Mouse (Mus musculus) thymus, postnatal 25 days (tissue): ENCODE results near the gene Rab11fip3.

Experiments used
- DNase-seq: peaks from one replicate; pipeline ENCODE4 v3.0.0; 2022

Rab11fip3 gene

GRCm38 (mm10) chr17:25951803-25952623 lies 117.3 kb downstream of the Rab11fip3 start, which contains the start of gene A930017K11Rik:
Gene A930017K11Rik, minus strand, starts transcription at chr17:25952565.
- no peak for DNase-seq

GRCm38 (mm10) chr17:25951225-25951802 lies 118.0 kb downstream of the Rab11fip3 start:
- no peak for DNase-seq

DNA sequence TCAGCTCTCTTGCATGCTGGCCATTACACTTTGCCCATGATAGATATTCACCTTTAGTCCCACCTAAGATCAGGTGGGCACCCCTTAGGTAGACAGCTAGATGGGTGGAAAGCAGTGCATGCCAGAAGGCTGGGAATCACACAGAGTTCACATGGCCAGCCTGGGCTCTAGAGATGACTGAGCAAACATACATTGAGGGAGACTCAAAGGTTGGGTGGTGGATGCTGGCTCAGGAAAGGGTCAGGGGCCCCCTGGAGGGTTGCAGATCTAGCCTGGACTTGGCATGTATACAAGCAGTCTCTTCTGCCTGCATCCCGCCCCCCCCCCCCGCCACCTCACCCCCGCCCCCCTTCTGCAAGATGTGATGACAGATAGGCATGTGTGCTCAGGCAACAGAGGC lies 118.6 kb downstream of the Rab11fip3 start:
- DNase-seq: no peak

GRCm38 (mm10) chr17:25949981-25950380 lies 119.4 kb downstream of the Rab11fip3 start:
- DNase-seq: no peak

DNA sequence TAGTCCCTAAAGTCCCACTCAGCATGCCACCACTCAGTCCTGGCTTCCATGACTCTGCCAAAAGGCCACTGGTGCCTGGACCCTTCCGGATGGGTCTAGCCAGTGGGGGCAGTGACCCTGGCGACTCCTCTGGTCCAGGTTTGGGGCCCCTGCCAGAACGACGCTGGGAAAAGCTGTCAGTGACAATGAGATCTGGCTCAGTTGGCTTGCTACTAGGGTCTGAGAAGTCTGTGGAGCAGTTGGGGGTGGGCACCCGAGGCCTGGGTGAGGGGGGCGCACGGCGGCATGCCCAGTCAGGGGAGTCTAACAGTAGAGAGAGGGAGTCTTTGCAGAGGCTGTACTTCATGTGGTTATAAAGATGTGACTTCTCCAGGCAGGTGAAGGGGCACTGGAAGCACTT lies 121.3 kb downstream of the Rab11fip3 start:
- DNase-seq: no peak

GRCm38 (mm10) chr17:25947576-25947975 lies 121.8 kb downstream of the Rab11fip3 start:
- DNase-seq: no peak

DNA sequence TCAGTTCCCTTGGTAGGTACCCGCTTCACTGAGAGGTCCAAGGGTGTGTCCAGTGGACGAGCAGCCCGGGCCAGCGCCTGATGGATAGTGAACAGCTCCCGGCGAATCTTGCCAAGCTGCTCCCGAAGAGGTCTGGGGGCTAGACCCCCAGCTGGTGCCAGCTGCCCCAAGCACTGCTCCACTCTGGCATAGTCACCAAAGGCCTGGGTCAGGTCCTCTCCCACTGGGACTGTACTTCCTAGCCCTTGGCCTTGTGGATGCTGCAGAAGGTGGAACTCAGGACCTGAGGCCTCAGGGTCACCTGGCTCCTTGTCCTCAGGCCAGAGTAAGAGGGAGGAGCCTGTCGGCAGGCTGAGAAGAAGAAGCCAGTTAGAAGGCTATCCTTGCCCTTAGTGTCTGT lies 122.5 kb downstream of the Rab11fip3 start:
- DNase-seq: no peak

GRCm38 (mm10) chr17:25946349-25946748 lies 123.0 kb downstream of the Rab11fip3 start:
- DNase-seq: no peak

DNA sequence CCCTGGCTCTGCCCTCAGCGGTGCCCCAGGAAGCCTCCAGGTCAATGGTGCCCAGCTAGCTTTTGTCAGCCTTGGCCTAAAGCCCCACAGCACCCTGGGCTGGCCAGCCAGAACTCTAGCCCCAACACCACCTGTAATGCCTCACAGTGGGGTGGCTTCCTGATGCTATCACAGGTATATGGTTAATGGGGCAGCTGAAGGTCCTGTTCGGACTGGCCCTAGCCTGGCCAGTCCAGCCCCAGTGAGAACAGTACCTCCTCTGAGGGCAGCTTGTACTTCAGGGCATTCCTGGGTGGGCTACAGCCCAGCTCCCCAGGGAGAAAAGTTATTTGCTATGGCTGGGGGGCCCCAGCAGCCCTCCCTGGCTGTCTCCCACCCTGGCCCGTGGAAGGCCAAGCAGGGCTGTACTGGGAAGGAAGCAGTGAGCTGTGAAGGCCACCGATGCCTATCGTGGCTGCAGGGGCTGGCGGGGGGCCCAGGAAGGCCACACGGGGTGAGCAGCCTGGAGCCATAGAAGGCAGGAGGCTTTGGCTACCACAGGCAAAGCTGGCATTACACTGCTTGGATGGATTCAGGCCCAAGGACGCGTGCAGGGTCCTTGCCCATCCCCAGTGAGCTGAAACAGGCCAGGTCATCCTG lies 123.7 kb downstream of the Rab11fip3 start:
- DNase-seq: no peak

DNA sequence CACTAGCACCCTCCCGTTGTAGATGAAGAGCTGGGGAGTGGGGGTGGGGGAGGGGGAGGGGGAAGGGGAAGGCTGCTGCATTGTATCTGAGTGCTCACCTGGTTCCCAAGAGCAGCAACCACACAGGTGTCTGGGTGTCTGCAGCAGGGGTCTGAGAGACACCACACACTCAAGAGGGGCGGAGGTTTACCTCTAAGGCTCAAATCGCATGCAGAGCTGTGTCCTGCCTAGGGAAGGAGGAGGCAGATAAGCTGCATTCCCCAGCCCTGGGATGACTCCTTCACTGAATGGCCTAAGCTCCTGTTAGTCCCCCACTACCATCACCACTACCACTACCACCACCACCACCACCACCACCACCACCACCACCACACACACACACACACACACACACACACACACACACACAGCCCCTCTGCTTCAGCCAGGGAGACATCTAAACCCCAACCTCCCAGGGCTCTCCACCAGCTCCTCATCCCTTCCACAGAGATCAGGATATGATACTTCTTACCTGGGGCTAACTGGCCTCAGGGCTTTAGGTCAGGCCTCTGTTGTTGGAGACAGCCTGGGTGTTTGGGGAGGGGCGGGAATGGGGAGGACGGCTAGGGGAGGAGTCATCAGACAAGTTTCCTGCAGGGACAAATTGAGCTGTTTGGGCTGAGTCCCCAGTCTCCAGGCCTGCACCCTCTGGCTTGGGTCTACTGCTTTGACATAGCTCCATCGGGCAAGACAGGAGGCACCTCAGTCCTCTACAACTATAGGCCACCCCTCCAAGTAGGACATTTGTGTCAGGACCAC lies 124.8 kb downstream of the Rab11fip3 start, which contains the start of the genes Pigq and Nhlrc4:
TSS of gene Pigq (minus strand) at position 571 of the 798 bp plus-strand sequence.
TSS of gene Nhlrc4 (minus strand) at position 596 of the 798 bp plus-strand sequence.
- DNase-seq: no peak

DNA sequence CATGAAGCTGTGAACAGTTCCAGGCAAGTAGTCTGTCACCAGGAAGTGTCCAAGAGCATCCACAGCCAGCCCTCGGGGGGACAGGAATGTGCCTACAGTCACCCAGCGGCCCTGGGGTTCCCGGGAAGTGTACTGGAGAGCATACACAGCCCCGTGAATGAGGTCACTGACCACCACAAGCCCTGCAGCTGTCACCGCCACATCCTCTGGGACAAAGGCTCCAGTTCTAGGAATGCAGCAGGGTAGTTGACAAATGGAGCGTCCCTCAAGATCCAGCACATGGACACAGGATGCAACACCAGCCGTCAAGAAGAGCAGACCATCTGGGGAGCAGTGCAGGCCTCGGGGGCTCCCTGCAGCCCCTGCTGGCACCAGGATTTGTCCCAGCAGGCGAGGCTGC lies 125.6 kb downstream of the Rab11fip3 start:
- DNase-seq: no peak

DNA sequence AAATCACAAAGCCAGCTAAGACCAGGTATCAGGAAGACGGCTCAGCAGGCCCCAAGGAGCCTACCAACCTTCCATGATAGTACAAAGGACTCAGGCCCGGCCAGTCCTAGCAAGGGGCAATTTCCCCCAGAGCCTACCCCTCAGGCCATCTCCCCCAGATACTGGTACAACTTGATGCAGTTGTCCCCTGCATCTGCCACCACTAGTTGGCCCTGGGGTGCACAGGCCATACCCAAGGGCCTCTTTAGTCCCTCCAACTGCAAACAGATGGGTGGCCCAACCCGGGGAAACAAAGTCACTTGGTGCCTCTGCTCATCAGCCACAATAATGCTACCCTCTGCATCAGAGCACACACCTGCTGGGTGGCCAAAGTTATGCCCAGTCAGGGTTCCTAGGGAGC lies 126.1 kb downstream of the Rab11fip3 start:
- no peak for DNase-seq

DNA sequence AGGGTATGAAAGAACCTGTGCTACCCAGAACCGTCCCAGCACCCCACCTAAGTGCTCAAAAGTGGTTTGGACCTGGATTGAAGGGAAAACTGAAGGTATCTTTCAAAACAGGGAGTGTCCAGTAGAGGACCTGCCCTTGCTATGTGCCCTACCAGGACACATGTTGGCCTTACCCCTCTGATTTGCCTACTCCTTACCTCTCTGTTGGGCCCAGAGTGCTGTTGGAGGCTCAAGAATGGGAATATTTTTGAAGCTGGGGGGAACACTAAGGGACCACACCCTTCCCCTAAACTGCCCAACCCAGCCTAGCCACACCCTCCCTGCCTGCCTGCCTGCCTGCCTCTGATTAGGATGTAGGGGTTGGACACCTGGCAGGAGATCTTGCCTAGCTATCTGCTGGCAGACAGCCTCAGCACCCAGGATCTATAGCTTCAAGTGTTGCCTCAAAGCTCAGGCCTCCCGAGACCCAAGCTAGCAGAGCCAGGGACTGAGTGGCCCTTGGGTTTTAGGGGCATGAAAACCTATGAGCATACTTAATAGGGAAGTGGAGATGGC lies 126.7 kb downstream of the Rab11fip3 start:
- DNase-seq: no peak

GRCm38 (mm10) chr17:25941511-25942241 lies 127.7 kb downstream of the Rab11fip3 start:
- DNase-seq: peak; percentile 74
